Mouse (Mus musculus) CH12.LX (cell line): ENCODE measurements around the gene Cnr2.

Source experiments
- CHD1 ChIP-seq: IDR thresholded peaks from 2 replicates; pipeline ENCODE4 v1.6.1; 2012; ENCODE audit warnings: low read depth, low read length, improper control_type of control experiment, inconsistent platforms
- CTCF ChIP-seq, 2 experiments: IDR thresholded peaks in 1 of 2; conservative IDR thresholded peaks in 1 of 2; 2 replicates each; pipeline ENCODE4 v1.5.1; 2011 to 2012; ENCODE audit warnings: low read depth in 2 of 2, low read length in 2 of 2, improper control_type of control experiment in 1 of 2, inconsistent platforms in 1 of 2, mild to moderate bottlenecking in 1 of 2, moderate library complexity in 1 of 2
- EP300 ChIP-seq: IDR thresholded peaks from 2 replicates; pipeline ENCODE4 v1.6.1; 2011; ENCODE audit warnings: low read length, improper control_type of control experiment
- MYC ChIP-seq: IDR thresholded peaks from 2 replicates; pipeline ENCODE4 v1.6.1; 2011; ENCODE audit warnings: low read depth, mild to moderate bottlenecking, improper control_type of control experiment, low read length
- PAX5 ChIP-seq: IDR thresholded peaks from 2 replicates; pipeline ENCODE4 v1.6.1; 2012; ENCODE audit warnings: low read length, inconsistent platforms, mixed read lengths
- POLR2A ChIP-seq: IDR thresholded peaks from 2 replicates; pipeline ENCODE4 v1.6.1; 2011; ENCODE audit warnings: low read depth, mild to moderate bottlenecking, improper control_type of control experiment, low read length
- RCOR1 ChIP-seq: conservative IDR thresholded peaks from 2 replicates; pipeline ENCODE4 v1.6.1; 2012; ENCODE audit warnings: low read depth, mild to moderate bottlenecking, inconsistent platforms, low read length, improper control_type of control experiment
- USF1 ChIP-seq: IDR thresholded peaks from 2 replicates; pipeline ENCODE4 v1.6.1; 2014; ENCODE audit warnings: low read depth, mild to moderate bottlenecking, inconsistent platforms, low read length, improper control_type of control experiment
- ZKSCAN1 ChIP-seq: IDR thresholded peaks from 2 replicates; pipeline ENCODE4 v1.6.1; 2012; ENCODE audit warnings: low read depth, inconsistent platforms, low read length, improper control_type of control experiment, borderline replicate concordance

GRCm38 (mm10) chr4:135883401-135883851, 11.8 kb upstream of the Cnr2 start:
- no peak for TF ChIP-seq POLR2A
- TF ChIP-seq ZKSCAN1, result no peak
- no peak for TF ChIP-seq EP300
- no peak for TF ChIP-seq CTCF (conservative IDR thresholded peaks at IDR 0.05 in 1 of 2, IDR thresholded peaks at IDR 0.05 in 1 of 2; ENCODE audit: low read depth in 2 of 2, low read length in 2 of 2)
- TF ChIP-seq PAX5, result no peak
- TF ChIP-seq CHD1, result no peak
- TF ChIP-seq USF1, result no peak
- TF ChIP-seq MYC, result no peak
- no peak for TF ChIP-seq RCOR1
